Mouse (Mus musculus) B cell, adult (primary cell): ENCODE measurements around the gene Bsdc1. TPM values are rescaled to one million over a fixed set of nuclear protein-coding genes. Genes with fewer than 3 reads are reported as not detected.

Experiments used
- total RNA-seq: library from RNA; stranded (reverse); gene quantifications from 4 replicates; pipeline ENCODE4 v1.2.4, GENCODE M21; 2023; ENCODE audit not compliant: inconsistent age

Gene Bsdc1
- 128 to 135 TPM (median 129 TPM) in 4 replicates for total RNA-seq

GRCm38 (mm10) chr4:129461183-129461960, at the start of gene Bsdc1:
Bsdc1 (plus strand) TSS chr4:129461581.

GRCm38 (mm10) chr4:129440340-129441063, 20.9 kb upstream of the Bsdc1 start, which contains the start of gene Zbtb8b:
Zbtb8b (minus strand) TSS chr4:129440853.

GRCm38 (mm10) chr4:129490972-129491880, 29.8 kb downstream of the Bsdc1 start, which contains the start of the genes Tssk3 and Fam229a:
Tssk3 (minus strand) TSS chr4:129491022.
Fam229a (plus strand) TSS chr4:129491190.

GRCm38 (mm10) chr4:129513086-129513767, 51.8 kb downstream of the Bsdc1 start, which contains the start of gene Marcksl1:
Marcksl1 (plus strand) TSS chr4:129513581.

Other genes starting within 250 kb of the Bsdc1 start
- 0.12 to 0.58 TPM (median 0.33 TPM) in 4 replicates for gene C77080, start 200.2 kb upstream of the Bsdc1 start, total RNA-seq
- gene Sync, start 174.0 kb upstream of the Bsdc1 start, total RNA-seq = not detected in 4 replicates
- 166 to 175 TPM (median 171 TPM) in 4 replicates for gene Rbbp4, start 126.2 kb upstream of the Bsdc1 start, total RNA-seq
- gene Zbtb8os, start 125.9 kb upstream of the Bsdc1 start, total RNA-seq = 37.3 to 44.0 TPM (median 41.2 TPM) in 4 replicates
- 2.7 to 3.6 TPM (median 3.1 TPM) in 4 replicates for gene Zbtb8a, start 83.5 kb upstream of the Bsdc1 start, total RNA-seq
- gene Zbtb8b, start 20.7 kb upstream of the Bsdc1 start, total RNA-seq = not detected in 4 replicates
- 0.42 to 0.81 TPM in 2 of 4 replicates, not detected in the others for gene Tssk3, start 29.4 kb downstream of the Bsdc1 start, total RNA-seq
- 0.96 to 2.4 TPM (median 0.99 TPM) in 3 of 4 replicates, not detected in the other for gene Fam229a, start 29.6 kb downstream of the Bsdc1 start, total RNA-seq
- gene Marcksl1, start 52.0 kb downstream of the Bsdc1 start, total RNA-seq = 75.1 to 90.8 TPM (median 82.9 TPM) in 4 replicates
- gene Hdac1, start 81.1 kb downstream of the Bsdc1 start, total RNA-seq = 156 to 175 TPM (median 161 TPM) in 4 replicates
- 25.0 to 36.7 TPM (median 29.8 TPM) in 4 replicates for gene Lck, start 112.1 kb downstream of the Bsdc1 start, total RNA-seq
- not detected in 4 replicates for gene Fam167b, start 117.0 kb downstream of the Bsdc1 start, total RNA-seq
- 156 to 162 TPM (median 160 TPM) in 4 replicates for gene Eif3i, start 139.1 kb downstream of the Bsdc1 start, total RNA-seq
- gene Tmem234, start 139.1 kb downstream of the Bsdc1 start, total RNA-seq = 111 to 128 TPM (median 118 TPM) in 4 replicates
- 0.84 to 2.4 TPM (median 1.4 TPM) in 4 replicates for gene Dcdc2b, start 152.7 kb downstream of the Bsdc1 start, total RNA-seq
- gene Iqcc, start 157.5 kb downstream of the Bsdc1 start, total RNA-seq = 16.6 to 21.8 TPM (median 18.0 TPM) in 4 replicates
- gene Ccdc28b, start 162.4 kb downstream of the Bsdc1 start, total RNA-seq = 14.4 to 21.1 TPM (median 17.6 TPM) in 4 replicates
- gene Txlna, start 179.5 kb downstream of the Bsdc1 start, total RNA-seq = 73.6 to 90.3 TPM (median 86.7 TPM) in 4 replicates
- 39.2 to 48.0 TPM (median 44.4 TPM) in 4 replicates for gene Kpna6, start 211.2 kb downstream of the Bsdc1 start, total RNA-seq
- gene Tmem39b, start 235.3 kb downstream of the Bsdc1 start, total RNA-seq = 16.8 to 19.2 TPM (median 17.5 TPM) in 4 replicates